8 mouse cellular contexts compared by ENCODE assay signal in the genomic region with DNA sequence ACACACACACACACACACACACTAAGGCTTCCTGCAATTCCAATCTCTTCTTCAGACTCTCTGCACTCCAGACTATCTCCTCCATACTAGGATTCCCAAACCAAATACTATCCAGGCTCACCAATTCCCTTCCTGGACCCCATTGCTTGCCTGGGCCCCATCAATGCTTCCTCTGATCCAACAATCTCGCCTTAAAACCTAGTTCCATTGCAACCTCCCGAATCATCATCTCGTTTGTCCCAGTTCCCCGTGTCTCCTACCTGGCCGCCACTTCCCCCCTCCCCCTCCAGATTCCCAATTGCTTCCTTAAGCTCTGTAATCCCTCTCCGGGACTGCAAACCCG. TPM values are rescaled to one million over a fixed set of nuclear protein-coding genes. Genes with fewer than 3 reads are reported as not detected.
DNase-seq lines count a peak whose midpoint lies in the region; ATAC-seq and TF ChIP-seq lines count a peak whose summit lies in the region.

No protein-coding gene starts in this region.

- H3K4me1 ChIP-seq in lung, adult 2 months (ENCODE audit: control insufficient read depth, insufficient read depth, low read length) = peaks cover 24% of the 10 kb centered on the region
- peaks cover 37% of the 10 kb centered on the region for H3K4me1 ChIP-seq in embryonic facial prominence, embryonic 14.5 days (ENCODE audit: control insufficient read depth, insufficient read depth, low read length)
- H3K4me1 ChIP-seq in intestine, embryonic 16.5 days (ENCODE audit: control insufficient read depth, insufficient read depth, low read length) = peaks cover 32% of the 10 kb centered on the region
- peaks cover 53% of the 10 kb centered on the region for H3K4me1 ChIP-seq in neural tube, embryonic 13.5 days (replicated peaks)

- ATAC-seq in embryonic facial prominence, embryonic 14.5 days (ENCODE audit: low read depth) = no peak
- ATAC-seq in intestine, embryonic 16.5 days = no peak
- peak; percentile 10; the same call in 1 of the 2 replicates for ATAC-seq in neural tube, embryonic 13.5 days (ENCODE audit: low read depth)
- no peak for ATAC-seq in activated CD4-positive, CD25-positive, alpha-beta regulatory T cell, adult 4 months

- peak overlapping the region; percentile 92 for H3K4me3 ChIP-seq in lung, adult 2 months (replicated peaks; ENCODE audit: extremely low read depth, low read depth, low read length)
- peak overlapping the region; percentile 99 for H3K4me3 ChIP-seq in embryonic facial prominence, embryonic 14.5 days (ENCODE audit: low read depth, low read length)
- peak overlapping the region; percentile 99 for H3K4me3 ChIP-seq in intestine, embryonic 16.5 days (ENCODE audit: low read length)
- H3K4me3 ChIP-seq in neural tube, embryonic 13.5 days = peak overlapping the region; percentile 95

- whole genome bisulfite sequencing in lung, adult 2 months = under 1% methylated on average over 7 of the region's 7 CpGs
- WGBS in embryonic facial prominence, embryonic 14.5 days = 0% methylated on average over 7 of the region's 7 CpGs
- WGBS in intestine, embryonic 16.5 days = 0% methylated on average over 7 of the region's 7 CpGs
- 1% methylated on average over 7 of the region's 7 CpGs for WGBS in neural tube, embryonic 13.5 days

- no peaks in the 10 kb centered on the region for H3K27me3 ChIP-seq in embryonic facial prominence, embryonic 14.5 days (replicated peaks; ENCODE audit: control insufficient read depth, insufficient read depth, low read length)
- no peaks in the 10 kb centered on the region for H3K27me3 ChIP-seq in intestine, embryonic 16.5 days (replicated peaks; ENCODE audit: control insufficient read depth, insufficient read depth, low read length)
- no peaks in the 10 kb centered on the region for H3K27me3 ChIP-seq in neural tube, embryonic 13.5 days

- H3K9me3 ChIP-seq in embryonic facial prominence, embryonic 14.5 days (ENCODE audit: control insufficient read depth, low read length) = no peaks in the 10 kb centered on the region
- no peaks in the 10 kb centered on the region for H3K9me3 ChIP-seq in intestine, embryonic 16.5 days (ENCODE audit: control insufficient read depth, low read length)
- H3K9me3 ChIP-seq in neural tube, embryonic 13.5 days = no peaks in the 10 kb centered on the region

- DNase-seq in lung, adult 2 months = no peak
- DNase-seq in lung, adult 18-20 months = no peak
- no peak for DNase-seq in embryonic facial prominence, embryonic 14.5 days (ENCODE audit: low spot score)
- DNase-seq in kidney, adult 11 months = no peak
- no peak for DNase-seq in urinary bladder, postnatal 4 days (ENCODE audit: low spot score in 2 of 2)

- no peak for TF ChIP-seq POLR2A in lung, adult 2 months (IDR thresholded peaks at IDR 0.05; ENCODE audit: borderline replicate concordance, extremely low read depth, low read depth, low read length)

- TF ChIP-seq CTCF in lung, adult 2 months (IDR thresholded peaks at IDR 0.05; ENCODE audit: insufficient read depth, low read length) = no peak

- peak overlapping the region; percentile 93 for H3K4me2 ChIP-seq in embryonic facial prominence, embryonic 14.5 days (ENCODE audit: low read depth, low read length)
- peak overlapping the region; percentile 74 for H3K4me2 ChIP-seq in intestine, embryonic 16.5 days (ENCODE audit: low read depth, low read length)
- H3K4me2 ChIP-seq in neural tube, embryonic 13.5 days = peak overlapping the region; percentile 90

- peaks cover 5% of the 10 kb centered on the region; the same call in 1 of the 2 replicates for H3K36me3 ChIP-seq in embryonic facial prominence, embryonic 14.5 days (ENCODE audit: control insufficient read depth, insufficient read depth, low read length)
- no peaks in the 10 kb centered on the region for H3K36me3 ChIP-seq in intestine, embryonic 16.5 days (ENCODE audit: control insufficient read depth, insufficient read depth, low read length)
- no peaks in the 10 kb centered on the region for H3K36me3 ChIP-seq in neural tube, embryonic 13.5 days

- peak overlapping the region; percentile 79 for H3K27ac ChIP-seq in embryonic facial prominence, embryonic 14.5 days (replicated peaks; ENCODE audit: low read depth, low read length)
- peak overlapping the region; percentile 93 for H3K27ac ChIP-seq in intestine, embryonic 16.5 days (ENCODE audit: low read length)
- peak overlapping the region; percentile 88 for H3K27ac ChIP-seq in neural tube, embryonic 13.5 days (replicated peaks)

- peak overlapping the region; percentile 97 for H3K9ac ChIP-seq in embryonic facial prominence, embryonic 14.5 days (ENCODE audit: low read depth, low read length)
- peak overlapping the region; percentile 100 for H3K9ac ChIP-seq in intestine, embryonic 16.5 days (ENCODE audit: low read depth, low read length)
- peak overlapping the region; percentile 98 for H3K9ac ChIP-seq in neural tube, embryonic 13.5 days

RNA-seq across cellular contexts. Expression of a gene that starts 0.6 kb away (rescaled TPM):
- 314 and 324 TPM in 2 replicates for polyA plus RNA-seq in lung, adult 2 months (2012; rRNA removed)
- polyA plus RNA-seq in embryonic facial prominence, embryonic 14.5 days (2014; fragmentation: Nextera tagmentation; extraction: Ambion mirVana) = 256 and 280 TPM in 2 replicates
- polyA plus RNA-seq in intestine, embryonic 16.5 days (2015; fragmentation: Nextera tagmentation; extraction: Ambion mirVana) = 402 and 447 TPM in 2 replicates
- polyA plus RNA-seq in neural tube, embryonic 13.5 days (2015; fragmentation: Nextera tagmentation; extraction: Ambion mirVana) = 142 and 147 TPM in 2 replicates
- polyA plus RNA-seq in activated CD4-positive, CD25-positive, alpha-beta regulatory T cell, adult 4 months (2017; shearing (Covaris generic)) = 100 to 1,000 TPM in 1 of 2 experiments, 10 to 100 TPM in 1; 84.6 to 128 TPM

RNA-seq across cellular contexts. Expression of a gene that starts 20.1 kb away (rescaled TPM):
- polyA plus RNA-seq in lung, adult 2 months (2012; rRNA removed) = 175 and 234 TPM in 2 replicates
- polyA plus RNA-seq in embryonic facial prominence, embryonic 14.5 days (2014; fragmentation: Nextera tagmentation; extraction: Ambion mirVana) = 403 and 404 TPM in 2 replicates
- 355 and 362 TPM in 2 replicates for polyA plus RNA-seq in intestine, embryonic 16.5 days (2015; fragmentation: Nextera tagmentation; extraction: Ambion mirVana)
- polyA plus RNA-seq in neural tube, embryonic 13.5 days (2015; fragmentation: Nextera tagmentation; extraction: Ambion mirVana) = 352 and 359 TPM in 2 replicates
- polyA plus RNA-seq in activated CD4-positive, CD25-positive, alpha-beta regulatory T cell, adult 4 months (2017; shearing (Covaris generic)) = 100 to 1,000 TPM; 603 to 630 TPM

RNA-seq across cellular contexts. Expression of a gene that starts 20.3 kb away (rescaled TPM):
- 16.7 and 17.0 TPM in 2 replicates for polyA plus RNA-seq in lung, adult 2 months (2012; rRNA removed)
- 7.2 and 8.7 TPM in 2 replicates for polyA plus RNA-seq in embryonic facial prominence, embryonic 14.5 days (2014; fragmentation: Nextera tagmentation; extraction: Ambion mirVana)
- 6.9 and 7.3 TPM in 2 replicates for polyA plus RNA-seq in intestine, embryonic 16.5 days (2015; fragmentation: Nextera tagmentation; extraction: Ambion mirVana)
- 4.1 and 5.3 TPM in 2 replicates for polyA plus RNA-seq in neural tube, embryonic 13.5 days (2015; fragmentation: Nextera tagmentation; extraction: Ambion mirVana)
- 100 to 1,000 TPM in 1 of 2 experiments, 10 to 100 TPM in 1; 88.8 to 120 TPM for polyA plus RNA-seq in activated CD4-positive, CD25-positive, alpha-beta regulatory T cell, adult 4 months (2017; shearing (Covaris generic))
